Mouse (Mus musculus) right cerebral cortex, postnatal 10 days (tissue): ENCODE data around the gene Erbb2.

Source experiments
- DNase-seq, 2 experiments: peaks; one replicate each; pipeline ENCODE4 v3.0.0; 2021; ENCODE audit warnings: low spot score in 2 of 2

The Erbb2 gene

GRCm38 (mm10) chr11:98418939-98419547 lies 6.8 kb downstream of the Erbb2 start:
- no peak for DNase-seq

GRCm38 (mm10) chr11:98426592-98426991 lies 14.3 kb downstream of the Erbb2 start:
- DNase-seq: no peak

GRCm38 (mm10) chr11:98428436-98428835 lies 16.2 kb downstream of the Erbb2 start:
- DNase-seq: no peak

GRCm38 (mm10) chr11:98431743-98432502 lies 19.7 kb downstream of the Erbb2 start:
- peak in 1 of 2 experiments; percentile 15 for DNase-seq

GRCm38 (mm10) chr11:98435723-98436122 lies 23.5 kb downstream of the Erbb2 start:
- DNase-seq: no peak

- DNase-seq: no peak
These were observed 25.2 kb downstream of the Erbb2 start for GRCm38 (mm10) chr11:98437441-98437840.

- DNase-seq: peak; percentile 96 to 98
These were observed 26.3 kb downstream of the Erbb2 start, which contains the start of gene Mien1 for GRCm38 (mm10) chr11:98438331-98439158. TSS of gene Mien1 (minus strand) at chr11:98438991.

- no peak for DNase-seq
These were observed 31.4 kb downstream of the Erbb2 start for GRCm38 (mm10) chr11:98443688-98444087.

GRCm38 (mm10) chr11:98445238-98445637 lies 33.0 kb downstream of the Erbb2 start:
- DNase-seq: no peak

GRCm38 (mm10) chr11:98445679-98446078 lies 33.4 kb downstream of the Erbb2 start:
- no peak for DNase-seq

- no peak for DNase-seq
These were observed 33.9 kb downstream of the Erbb2 start, which contains the start of gene Grb7 for GRCm38 (mm10) chr11:98446213-98446561. TSS of gene Grb7 (plus strand) at chr11:98446394.

GRCm38 (mm10) chr11:98446562-98447474 lies 34.5 kb downstream of the Erbb2 start:
- peak in 1 of 2 experiments; percentile 20 for DNase-seq

GRCm38 (mm10) chr11:98447475-98447834 lies 35.2 kb downstream of the Erbb2 start:
- no peak for DNase-seq

GRCm38 (mm10) chr11:98448191-98448790 lies 36.0 kb downstream of the Erbb2 start:
- no peak for DNase-seq

- DNase-seq: no peak
These were observed 37.1 kb downstream of the Erbb2 start for GRCm38 (mm10) chr11:98449419-98449818.

- no peak for DNase-seq
These were observed 37.9 kb downstream of the Erbb2 start for GRCm38 (mm10) chr11:98449921-98450771.

- no peak for DNase-seq
These were observed 43.2 kb downstream of the Erbb2 start for GRCm38 (mm10) chr11:98455484-98455883.

GRCm38 (mm10) chr11:98456545-98456944 lies 44.3 kb downstream of the Erbb2 start:
- no peak for DNase-seq

- no peak for DNase-seq
These were observed 44.7 kb downstream of the Erbb2 start for GRCm38 (mm10) chr11:98456945-98457344.
